Mouse (Mus musculus) bone marrow, adult 2 months (tissue): ENCODE measurements at regions not wholly inside any gene's neighbourhood (a gene's known extent, or its start where the extent isn't known, plus 50 kb on each side); places are given as distances from the start of the nearest gene placed in this dataset.

Source experiments
- CTCF ChIP-seq: fragments of 200-500 bp; IDR thresholded peaks from 2 replicates; pipeline ENCODE4 v1.5.1; 2011; ENCODE audit warnings: low read length, control low read depth; ENCODE audit not compliant: control insufficient read depth, insufficient read depth
- POLR2A ChIP-seq: fragments of 200-500 bp; IDR thresholded peaks from 2 replicates; pipeline ENCODE4 v1.6.1; 2011; ENCODE audit warnings: low read depth, mild to moderate bottlenecking, control low read depth, low read length, borderline replicate concordance; ENCODE audit not compliant: control insufficient read depth

DNA sequence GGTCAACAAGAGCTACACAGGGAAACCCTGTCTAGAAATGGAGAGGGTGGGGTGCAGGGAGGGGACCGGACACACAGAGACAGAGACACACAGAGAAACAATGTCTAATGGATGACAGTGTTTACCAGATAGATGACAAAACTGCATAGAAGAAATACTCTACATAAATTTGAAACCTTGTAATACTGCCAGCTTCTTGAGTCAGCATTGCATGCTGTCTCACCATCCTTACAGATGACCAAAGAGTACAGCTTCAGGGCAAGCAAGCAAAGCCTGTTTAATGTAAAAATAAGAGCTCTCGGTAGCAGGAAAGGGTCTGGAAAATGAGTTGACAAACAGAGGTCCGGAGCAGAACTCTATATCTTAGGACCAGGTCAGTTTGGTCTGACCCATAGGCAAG lies 189.5 kb downstream of the Mreg start:
- TF ChIP-seq CTCF (no peak), POLR2A (no peak)
